Mouse (Mus musculus): ENCODE results near the gene Ruvbl2.

Gene Ruvbl2

DNA sequence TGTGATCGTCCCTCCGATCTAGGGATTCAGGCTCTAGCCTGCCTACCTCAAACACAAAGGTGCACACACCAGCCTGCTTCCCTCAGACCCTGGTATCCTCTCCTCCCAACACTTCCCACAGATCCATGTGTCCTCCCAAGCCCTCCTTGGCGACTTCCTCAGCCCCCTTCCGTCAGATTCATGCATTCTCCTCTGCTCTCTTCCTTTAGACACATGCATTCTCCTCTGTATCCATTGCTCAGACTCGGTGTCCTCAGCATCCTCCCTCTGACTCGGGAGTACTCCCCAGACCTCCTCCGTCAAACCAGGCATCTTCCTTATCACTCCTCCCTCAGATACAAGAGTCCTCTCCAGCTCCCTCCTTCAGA lies 4.1 kb downstream of the Ruvbl2 start:
- no peak for DNase-seq (ENCODE audit: low spot score in 2 of 2)

DNA sequence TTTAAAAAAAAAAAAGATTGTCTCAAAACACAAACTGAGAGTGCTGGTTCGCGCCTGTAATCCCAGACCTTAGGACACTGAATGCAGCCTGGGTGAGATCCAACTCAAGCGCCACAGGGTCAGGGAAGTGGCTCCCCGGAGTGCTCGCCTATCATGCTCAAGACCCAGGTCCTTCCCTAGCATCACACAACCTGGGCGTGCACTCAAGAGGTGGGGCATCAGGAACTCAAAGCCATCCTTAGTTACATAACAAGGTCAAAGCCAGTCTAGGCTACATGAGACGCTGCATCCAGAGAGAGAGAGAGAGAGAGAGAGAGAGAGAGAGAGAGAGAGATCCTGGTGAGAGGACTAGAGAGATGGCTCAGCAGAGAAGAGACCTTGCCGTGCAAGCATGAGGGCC lies 11.3 kb downstream of the Ruvbl2 start:
- DNase-seq (ENCODE audit: low spot score in 2 of 2), result no peak

DNA sequence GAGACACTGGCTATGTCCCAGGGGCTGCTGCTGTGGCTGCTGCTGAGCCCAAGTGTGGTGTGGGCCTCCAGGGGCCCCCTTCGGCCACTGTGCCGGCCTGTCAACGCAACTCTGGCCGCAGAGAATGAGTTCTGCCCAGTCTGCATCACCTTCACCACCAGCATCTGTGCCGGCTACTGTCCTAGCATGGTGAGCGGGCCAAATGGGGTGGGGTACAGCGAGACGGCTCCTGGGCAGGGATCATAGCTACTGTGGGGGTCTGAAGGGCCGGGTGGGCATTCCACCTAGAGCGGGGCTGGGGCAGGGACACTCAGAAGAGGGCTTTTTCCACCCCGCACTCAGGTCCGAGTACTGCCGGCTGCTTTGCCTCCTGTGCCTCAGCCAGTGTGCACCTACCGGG lies 16.7 kb downstream of the Ruvbl2 start:
- DNase-seq (ENCODE audit: low spot score in 2 of 2), result no peak

DNA sequence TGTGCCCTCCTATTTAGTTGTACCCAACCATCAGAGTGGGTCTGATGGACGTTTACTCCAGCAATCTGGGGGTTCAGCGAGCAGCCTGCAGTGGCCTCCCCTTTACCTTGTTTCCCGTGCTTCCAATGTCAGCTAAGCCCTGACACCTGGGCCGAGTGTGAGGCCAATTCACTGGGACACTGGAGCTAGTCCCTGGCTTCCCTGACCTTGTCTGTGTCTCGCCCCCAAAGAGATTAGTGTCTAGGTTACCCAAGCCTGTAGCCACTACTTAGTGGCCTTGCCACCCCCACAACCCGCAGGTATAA lies 17.3 kb downstream of the Ruvbl2 start, which contains the start of gene Lhb:
TSS of gene Lhb (plus strand) at position 206 of the 305 bp plus-strand sequence.
- no peak for DNase-seq (ENCODE audit: low spot score in 2 of 2)

DNA sequence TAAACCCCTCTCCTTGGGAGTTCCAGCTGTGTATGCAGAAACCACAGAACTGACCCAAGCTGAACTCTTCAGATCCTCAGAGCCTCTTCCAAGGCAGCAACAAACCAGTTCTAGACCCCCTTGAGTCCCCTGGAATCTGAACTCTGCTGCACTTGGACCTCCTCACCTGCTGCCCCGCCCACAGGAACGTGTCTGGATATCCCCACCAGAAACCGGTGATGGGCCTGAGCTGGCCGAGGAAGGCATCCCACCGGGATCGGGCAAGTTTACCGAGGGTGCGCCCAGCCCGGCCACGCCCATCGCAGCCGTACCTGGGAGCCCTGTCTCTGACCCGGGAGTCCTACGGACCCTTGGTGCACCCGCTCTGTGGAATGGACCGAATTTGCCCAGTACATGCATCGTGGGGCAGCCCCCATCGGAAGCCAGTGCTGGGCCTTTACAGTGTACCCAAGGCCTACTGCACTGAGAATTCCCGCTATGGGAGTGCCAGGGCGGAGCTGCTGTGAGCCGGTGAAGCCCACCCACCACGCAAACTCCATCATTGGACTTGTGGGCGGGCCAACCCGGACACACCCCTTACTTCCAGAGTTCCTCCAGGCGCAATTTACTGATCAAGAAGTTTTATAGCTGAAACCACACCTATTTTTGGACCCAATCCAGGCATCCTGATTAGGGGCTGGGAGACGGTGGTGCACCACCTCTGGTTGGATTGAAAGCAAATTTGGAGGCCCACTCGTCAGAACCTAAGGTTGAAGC lies 17.9 kb downstream of the Ruvbl2 start:
- DNase-seq (ENCODE audit: low spot score in 2 of 2), result no peak

DNA sequence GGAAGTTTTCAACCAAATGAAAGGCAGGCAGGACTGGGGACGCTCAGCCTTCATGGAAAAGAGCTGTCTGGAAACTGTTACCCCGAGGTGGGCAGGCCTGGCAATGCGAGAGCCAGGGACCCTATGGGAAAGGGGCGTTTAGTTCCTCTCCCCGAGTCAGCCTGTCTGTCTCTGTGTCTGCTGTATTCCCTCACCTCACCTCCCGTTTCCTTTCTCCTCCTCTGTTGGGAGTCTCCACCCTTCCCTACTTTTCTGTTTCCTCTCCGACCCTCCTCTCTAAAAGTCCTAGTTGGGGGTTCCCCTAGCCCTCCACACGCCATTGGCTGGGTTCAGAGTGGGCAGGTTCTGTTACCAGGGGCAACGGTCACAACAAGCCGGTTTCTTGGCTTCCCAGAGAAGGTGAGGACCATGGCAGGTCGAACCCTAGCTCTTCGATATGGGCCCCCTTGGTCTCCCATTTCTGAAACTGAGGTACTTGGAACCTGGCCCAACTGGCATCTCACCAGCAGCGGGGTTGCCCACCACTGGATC lies 19.9 kb downstream of the Ruvbl2 start:
- no peak for DNase-seq (ENCODE audit: low spot score in 2 of 2)

DNA sequence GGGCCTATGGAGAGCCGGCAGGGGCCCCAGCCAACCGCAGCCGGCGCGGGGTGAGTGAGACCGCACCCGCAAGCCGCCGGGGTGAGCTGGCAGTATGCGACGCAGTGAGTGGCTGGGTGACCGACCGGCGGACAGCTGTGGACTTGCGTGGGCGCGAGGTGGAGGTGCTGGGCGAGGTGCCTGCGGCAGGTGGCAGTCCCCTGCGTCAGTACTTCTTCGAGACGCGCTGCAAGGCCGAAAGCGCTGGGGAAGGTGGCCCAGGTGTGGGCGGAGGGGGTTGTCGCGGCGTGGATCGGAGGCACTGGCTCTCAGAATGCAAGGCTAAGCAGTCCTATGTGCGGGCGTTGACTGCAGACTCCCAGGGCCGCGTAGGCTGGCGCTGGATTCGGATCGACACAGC lies 22.3 kb downstream of the Ruvbl2 start:
- no peak for DNase-seq (ENCODE audit: low spot score in 2 of 2)

DNA sequence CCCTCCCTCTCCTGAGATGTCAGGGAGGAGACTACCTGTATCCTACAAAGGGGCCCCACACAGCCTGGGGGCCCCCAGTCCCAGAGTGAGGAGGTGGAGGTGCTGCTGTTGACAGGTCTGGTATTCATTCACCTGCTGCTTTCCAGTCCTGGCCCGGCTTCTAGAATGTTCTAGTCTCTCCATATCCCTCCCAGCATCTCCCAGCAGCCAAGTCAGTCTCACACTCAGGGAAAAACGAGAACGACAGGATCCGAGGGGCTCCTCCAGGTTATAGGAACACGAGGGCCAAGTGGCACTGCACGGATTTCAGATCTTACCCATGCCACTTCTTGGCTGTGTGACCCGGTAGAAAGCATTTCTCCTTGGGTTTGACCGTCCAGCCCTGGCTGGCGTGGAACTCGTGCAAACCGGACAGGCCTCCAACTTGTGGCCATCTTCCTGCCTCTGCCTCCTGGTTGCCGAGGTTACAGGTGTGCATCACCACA lies 23.1 kb downstream of the Ruvbl2 start:
- DNase-seq (ENCODE audit: low spot score in 2 of 2), result no peak

DNA sequence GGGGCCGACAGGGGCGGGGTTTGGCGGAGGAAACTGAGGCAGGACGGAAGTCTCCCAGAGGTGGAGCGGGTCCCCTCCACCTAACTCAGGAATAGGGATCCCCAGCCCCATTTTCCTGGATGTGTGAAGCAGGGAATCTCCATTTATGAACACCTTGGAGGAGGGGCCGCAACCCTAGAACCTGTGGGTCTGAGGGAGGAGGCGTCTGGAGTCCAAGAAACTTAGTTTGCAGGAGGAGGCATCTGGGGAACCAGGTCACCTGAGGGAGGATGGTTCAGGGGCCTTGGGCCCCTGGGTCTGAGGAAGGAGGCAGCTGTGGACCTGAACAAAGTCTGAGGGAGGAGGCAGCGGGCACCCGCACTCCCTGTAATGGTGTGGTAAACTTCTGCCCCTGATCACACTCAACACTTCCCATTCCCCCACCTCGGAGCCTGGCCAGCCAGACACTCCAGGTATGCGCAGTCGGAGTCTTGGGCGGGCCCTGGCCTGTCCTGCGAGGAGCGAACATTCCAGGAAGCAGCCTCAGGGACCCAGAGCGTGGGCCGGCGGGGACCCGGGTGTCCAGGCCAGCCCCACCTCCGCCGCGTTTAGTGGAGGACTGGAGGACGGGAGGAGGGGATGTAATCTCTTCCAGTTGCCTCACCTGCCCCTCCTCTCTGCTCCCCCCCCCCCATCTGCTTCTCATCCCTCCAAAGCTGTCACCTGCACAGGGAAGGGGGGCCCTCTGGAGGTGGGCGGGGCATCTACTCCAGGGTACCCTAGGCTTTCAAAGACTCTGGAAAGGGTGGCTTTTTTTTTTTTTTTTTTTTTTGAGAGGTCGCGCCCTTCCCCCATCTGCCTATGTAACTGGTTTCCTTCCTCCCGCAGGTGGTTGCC lies 23.8 kb downstream of the Ruvbl2 start:
- DNase-seq (ENCODE audit: low spot score in 2 of 2), result peak; percentile 52 to 58

DNA sequence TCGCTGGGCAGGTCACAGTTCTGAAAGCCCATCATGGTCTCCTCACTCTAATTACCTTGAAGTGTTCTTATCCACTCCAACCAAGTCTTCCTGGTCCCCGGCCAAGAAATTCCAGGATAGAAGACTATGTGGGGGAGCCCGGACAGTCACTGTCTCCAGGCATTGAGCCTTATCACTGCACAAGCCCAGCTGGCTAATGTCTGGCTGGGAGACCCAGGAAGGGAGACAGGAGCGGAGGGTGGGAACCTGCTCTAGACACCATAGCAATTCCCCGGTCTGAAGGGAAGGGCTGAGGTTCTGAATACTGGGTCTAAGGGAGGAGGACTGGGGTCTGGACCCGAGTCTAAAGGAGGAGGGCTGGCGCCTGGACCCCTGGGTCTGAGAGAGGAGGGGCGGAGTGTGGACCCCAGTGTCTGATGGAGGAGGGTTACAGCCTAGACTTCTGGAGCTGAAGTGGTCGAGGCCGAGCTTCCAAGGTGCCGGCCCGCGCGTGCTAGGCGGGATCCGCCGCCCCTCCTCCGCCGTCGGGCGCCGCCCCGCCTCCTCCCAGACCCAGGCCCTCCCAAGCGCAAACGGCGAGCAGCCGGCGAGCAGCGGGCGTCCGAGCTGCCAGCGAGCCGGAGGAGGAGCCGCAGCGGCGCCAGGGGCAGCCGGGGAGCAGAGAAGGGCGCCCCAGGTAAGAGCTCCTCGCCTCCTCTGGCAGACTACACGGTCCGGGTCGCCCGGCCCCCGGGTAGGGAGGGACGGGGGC lies 24.6 kb downstream of the Ruvbl2 start, which contains the start of gene Ntf5:
TSS of gene Ntf5 (plus strand) at position 583 of the 751 bp plus-strand sequence.
- no peak for DNase-seq (ENCODE audit: low spot score in 2 of 2)

DNA sequence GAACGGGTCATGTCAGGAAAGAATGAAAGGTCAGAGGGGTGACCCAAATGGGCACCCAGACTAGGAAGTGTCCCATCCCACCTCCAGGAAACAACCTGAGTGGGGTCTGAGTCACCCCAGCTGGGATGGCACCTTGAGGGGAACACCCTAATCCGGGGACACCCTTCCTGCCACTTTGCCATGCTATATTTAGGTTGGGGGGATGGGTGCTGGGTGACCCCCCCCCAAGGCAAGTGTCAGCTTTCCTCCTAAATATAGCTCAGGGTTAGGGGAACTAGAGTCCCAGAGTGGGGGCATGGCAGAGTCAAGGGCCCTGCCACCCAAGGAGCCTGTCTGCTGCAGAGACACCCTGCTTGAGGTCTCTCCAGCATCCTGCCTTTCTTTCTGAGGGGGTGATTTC lies 25.5 kb downstream of the Ruvbl2 start:
- DNase-seq (ENCODE audit: low spot score in 2 of 2), result no peak

DNA sequence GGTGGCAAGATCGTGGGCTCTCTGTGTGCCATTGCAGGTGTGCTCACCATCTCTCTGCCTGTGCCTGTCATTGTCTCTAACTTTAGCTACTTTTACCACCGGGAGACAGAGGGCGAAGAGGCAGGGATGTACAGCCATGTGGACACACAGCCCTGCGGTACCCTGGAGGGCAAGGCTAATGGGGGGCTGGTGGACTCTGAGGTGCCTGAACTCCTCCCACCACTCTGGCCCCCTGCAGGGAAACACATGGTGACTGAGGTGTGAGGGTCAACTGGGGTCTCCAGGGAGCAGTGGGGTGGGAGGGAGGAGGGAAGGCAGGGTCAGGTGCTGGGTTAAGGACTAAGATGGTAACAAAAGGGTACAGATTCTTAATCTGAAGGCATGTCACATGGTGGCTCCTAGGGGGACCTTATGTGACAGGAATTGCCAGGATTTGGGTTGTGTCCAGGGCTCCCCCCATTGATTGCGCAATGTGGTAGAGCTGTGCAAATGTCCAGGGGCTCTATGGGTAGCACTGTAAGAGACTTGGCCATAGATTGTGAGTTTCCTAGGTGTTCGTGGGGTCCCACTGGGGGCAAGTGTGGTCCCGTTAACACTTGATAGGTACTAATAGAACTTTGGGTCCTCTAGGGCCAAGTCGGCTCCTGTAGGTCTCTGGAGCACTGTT lies 28.3 kb downstream of the Ruvbl2 start:
- no peak for DNase-seq (ENCODE audit: low spot score in 2 of 2)

DNA sequence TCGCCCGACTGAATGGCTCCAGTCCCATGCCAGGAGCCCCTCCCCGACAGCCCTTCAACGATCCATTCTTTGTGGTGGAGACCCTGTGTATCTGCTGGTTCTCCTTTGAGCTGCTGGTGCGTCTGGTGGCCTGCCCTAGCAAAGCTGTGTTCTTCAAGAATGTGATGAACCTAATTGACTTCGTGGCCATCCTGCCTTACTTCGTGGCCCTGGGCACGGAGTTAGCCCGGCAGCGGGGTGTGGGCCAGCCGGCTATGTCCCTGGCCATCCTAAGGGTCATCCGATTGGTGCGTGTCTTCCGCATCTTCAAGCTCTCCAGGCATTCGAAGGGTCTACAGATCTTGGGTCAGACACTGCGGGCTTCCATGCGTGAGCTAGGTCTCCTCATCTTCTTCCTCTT lies 28.9 kb downstream of the Ruvbl2 start:
- no peak for DNase-seq (ENCODE audit: low spot score in 2 of 2)

DNA sequence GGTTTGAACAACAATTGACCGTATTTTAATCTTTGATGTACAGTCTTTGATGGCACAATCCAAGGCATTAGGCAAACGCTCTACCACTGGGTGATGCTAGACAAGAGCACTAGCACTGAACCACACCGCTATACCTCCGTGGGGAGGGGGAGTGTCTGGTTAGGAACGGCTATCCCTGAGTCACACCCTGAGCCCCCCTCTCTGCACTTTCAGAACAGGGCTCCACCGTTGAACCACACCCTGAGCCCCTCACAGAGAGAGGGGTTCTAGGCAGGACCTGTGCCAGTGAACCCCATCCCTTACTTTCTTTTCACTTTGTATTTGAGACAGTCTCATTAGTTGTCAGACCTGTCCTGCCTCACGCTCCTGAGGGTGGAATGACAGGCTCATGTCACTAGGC lies 29.5 kb downstream of the Ruvbl2 start:
- no peak for DNase-seq (ENCODE audit: low spot score in 2 of 2)

DNA sequence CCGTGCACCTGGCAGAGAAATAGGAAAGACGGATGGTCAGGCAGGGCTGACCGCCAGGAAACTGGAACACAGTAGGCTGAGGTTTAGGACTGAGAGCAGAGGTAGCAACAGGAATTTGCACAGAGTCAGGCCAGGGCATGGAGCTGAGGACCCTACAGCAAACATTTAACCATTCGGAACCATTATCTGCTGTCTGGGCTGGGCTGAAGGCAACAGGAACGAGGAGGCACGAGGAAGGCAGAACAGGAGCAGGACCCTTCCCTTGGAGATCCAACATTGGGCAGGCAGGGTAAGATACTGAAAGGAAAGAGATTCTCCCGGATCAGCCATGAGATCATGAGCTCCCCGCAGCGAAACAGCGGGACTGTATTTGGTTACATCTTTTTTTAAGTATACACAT lies 30.1 kb downstream of the Ruvbl2 start:
- no peak for DNase-seq (ENCODE audit: low spot score in 2 of 2)

DNA sequence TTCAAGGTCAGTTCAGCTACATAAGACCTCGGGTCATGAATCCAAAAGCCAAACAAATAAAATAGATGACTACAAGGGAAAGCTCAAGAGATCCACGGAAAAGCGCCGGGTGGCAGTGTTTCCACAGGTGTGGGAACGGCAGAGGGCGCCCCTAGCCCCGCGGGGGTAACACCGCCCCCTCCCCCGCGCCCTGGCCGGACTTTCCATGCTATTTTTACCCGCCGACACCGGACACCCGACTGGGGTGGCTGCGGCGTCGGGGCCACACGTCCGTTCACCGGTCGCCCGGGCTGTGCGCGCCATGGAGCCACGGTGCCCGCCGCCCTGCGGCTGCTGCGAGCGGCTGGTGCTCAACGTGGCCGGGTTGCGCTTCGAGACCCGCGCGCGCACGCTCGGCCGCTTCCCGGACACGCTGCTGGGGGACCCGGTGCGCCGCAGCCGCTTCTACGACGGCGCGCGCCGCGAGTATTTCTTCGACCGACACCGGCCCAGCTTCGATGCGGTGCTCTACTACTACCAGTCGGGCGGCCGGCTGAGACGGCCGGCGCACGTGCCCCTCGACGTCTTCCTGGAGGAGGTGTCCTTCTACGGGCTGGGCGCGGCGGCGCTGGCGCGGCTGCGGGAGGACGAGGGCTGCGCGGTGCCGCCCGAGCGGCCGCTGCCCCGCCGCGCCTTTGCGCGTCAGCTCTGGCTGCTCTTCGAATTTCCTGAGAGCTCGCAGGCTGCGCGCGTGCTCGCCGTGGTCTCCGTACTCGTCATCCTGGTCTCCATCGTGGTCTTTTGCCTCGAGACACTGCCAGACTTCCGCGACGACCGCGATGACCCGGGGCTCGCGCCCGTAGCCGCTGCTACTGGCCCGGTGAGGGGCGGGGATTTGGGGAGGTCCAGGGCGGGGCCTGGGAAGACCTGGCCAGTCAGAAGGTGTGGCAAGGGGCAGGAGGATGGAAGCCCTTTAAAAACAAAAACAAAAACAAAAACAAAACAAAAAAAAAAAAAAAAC lies 31.4 kb downstream of the Ruvbl2 start:
- DNase-seq (ENCODE audit: low spot score in 2 of 2), result peak in 1 of 2 experiments; percentile 36

DNA sequence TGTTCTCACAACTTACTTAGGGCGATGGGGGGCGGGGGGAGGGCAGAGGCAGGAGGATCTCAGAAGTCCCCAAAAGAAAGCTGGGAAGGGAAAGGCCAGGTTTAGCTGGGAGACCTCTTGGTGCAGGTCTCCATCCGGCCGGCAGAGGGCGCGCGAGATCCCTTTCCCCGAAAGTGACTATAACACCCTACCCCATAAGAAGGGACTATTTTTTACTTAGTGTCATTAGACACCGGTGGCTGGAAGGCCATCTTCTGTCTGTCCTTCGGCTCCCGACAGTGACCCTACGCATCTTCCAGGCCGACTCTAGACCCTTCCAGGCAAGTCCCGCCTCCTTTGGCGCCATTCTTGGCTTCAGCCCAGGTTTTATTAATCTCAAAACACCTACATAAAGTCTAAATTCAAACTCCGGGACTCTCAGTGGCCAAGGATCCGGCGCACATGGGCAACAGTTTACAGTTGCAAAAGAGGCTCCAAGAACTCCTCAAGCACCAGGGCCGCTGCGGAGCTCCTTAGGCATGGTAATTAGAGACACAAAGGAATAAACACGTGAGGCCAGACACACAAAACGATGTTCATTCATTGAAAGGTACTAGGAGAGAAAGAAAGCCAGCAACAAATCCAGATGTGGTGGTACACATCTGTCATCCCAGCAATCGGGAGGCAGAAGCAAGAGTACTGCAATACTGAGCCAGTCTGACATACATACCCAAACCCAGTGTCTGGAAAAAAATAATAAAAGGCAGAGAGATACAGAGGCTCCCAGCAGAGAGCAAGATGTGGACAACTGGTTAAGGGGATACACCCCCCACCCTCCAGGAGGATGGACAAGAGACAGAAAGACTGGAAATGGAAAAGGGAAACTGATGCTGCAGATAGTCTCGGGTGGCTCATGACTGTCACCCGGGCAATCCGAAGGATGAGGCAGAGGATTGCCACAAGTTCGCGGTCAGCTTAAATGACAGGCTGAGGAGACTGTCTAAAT lies 32.5 kb downstream of the Ruvbl2 start, which contains the start of gene Kcna7:
TSS of gene Kcna7 (plus strand) at position 563 of the 985 bp plus-strand sequence.
- DNase-seq (ENCODE audit: low spot score in 2 of 2), result peak; percentile 49 to 76

DNA sequence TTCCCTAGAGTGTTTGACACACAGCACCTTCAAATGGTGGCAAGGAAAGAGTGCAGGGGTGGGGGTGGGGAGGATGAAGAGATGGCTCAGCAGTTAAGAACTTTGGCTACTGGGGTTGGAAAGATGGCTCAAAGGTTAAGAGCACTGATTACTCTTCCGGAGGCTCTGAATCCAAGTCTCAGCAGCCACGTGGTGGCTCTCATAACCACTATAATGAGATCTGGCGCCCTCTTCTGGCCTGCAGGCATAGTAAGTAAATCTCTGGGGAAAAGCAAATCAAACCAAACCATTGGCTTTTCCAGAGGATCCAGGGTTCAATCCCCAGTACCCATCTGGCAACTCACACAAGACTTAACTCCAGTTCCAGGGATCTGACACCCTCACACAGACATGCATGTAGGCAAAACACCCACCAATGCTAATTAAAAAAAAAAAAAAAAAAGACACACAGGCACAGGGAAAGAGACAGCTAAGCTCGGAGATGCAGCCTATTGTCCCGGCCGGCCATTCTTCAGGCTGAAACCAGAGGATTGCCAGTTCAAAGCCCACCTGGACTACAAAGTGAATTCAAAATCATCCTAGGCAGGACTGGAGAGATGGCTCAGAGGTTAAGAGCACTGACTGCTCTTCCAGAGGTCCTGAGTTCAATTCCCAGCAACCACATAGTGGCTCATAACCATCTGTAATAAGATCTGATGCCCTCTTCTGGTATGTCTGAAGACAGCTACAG lies 34.2 kb downstream of the Ruvbl2 start:
- peak in 1 of 2 experiments; percentile 38 for DNase-seq (ENCODE audit: low spot score in 2 of 2)
